Mouse (Mus musculus): Measurements from ENCODE around the gene Themis2. TPM values are rescaled to one million over a fixed set of nuclear protein-coding genes. Genes with fewer than 3 reads are reported as not detected.
"Not testable (repeated sequence)": the region's sequence is repeated elsewhere in the genome, so short reads cannot be mapped to it uniquely, and the experiment has no call there.

The Themis2 gene
- total RNA-seq, 2 experiments from 2014 or later: 3.5 to 5.6 TPM

DNA sequence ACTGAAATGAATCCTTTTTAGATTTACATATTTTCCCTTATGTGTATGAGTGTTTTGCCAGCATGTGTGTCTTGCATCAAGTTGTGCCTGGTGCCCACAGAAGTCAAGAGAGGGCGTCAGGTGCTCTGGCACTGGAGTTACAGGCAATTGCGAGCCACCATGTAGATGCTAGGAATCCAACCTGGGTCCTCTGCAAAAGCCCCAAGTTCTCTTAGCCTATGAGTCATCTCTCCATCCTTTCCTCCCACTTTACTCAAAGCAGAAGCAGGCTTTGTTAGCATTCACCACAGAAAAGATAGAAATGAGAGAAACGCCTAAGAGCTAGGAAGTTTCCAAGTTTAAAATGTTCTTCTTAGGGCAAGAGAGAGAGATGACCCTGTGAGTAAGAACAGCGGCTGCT lies 3.7 kb upstream of the Themis2 start:
- no peak for DNase-seq

DNA sequence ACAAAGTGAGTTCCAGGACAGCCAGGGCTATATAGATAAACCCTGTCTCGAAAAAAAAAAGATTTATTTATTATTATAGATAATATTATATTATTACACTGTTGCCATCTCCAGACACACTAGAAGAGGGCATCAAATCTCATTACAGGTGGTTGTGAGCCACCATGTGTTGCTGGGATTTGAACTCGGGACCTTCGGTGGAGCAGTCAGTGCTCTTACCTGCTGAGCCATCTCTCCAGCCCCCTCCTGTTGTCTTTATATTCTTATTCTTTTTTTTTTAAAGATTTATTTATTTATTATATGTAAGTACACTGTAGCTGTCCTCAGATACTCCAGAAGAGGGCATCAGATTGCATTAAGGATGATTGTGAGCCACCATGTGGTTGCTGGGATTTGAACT lies 2.5 kb upstream of the Themis2 start:
- DNase-seq: not testable (repeated sequence)

DNA sequence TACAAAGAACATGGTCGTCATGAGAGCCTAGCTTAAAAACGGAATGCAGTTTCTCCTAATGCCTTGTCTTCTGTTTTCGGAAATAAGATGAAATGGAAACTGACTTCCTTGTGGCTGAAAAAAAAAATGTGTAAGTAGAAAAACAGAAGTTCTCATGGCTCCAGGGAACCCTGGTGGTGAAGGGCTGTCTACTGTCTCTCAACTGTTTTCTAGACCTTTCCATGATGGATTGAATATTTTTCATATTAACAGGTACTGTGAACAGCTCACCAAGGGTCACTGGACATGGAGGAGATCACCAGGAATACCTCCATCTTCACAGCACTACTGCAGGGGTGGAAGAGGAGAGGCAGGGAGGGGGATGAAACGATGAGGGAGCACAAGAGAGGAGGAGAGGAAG lies 1.8 kb upstream of the Themis2 start:
- DNase-seq: no peak

DNA sequence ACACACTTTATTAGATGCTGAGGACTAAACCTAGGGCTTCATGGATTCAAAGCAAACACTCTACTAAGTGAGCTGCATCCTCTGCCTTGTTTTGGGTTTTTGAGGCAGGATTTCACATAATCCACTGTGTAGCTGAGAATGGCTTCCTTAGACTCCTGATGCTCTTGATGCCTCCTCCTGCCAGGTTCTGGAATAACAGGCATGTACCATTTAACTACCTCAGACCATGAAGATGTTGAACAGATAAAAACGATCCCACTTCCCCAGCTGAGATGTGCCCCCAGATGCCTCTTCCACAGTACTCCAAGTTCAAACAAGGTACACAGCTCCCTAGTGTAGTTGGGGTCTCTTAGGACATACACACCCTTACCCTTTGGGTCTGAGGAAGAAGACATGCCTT lies 1.3 kb upstream of the Themis2 start:
- no peak for DNase-seq

DNA sequence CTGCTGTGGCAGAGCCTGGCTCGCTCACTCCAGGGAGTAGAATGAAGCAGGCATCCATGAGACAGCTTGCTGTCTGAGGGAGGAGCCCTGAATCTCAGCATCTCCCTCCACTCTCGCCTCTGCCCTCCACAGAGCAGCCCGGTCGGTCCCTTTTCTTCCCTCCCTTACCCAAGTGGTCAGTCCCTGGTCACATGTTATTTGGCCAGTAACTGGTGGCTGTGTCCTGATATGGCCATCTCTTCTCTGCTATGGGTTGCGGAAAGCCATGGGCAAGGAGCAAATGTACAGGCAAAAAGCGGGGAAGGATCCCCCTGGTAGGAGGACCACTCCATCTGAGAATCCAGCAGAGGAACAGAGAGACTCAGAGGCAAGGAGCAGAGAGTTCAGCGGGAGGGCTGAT lies 1.0 kb downstream of the Themis2 start:
- DNase-seq: no peak

DNA sequence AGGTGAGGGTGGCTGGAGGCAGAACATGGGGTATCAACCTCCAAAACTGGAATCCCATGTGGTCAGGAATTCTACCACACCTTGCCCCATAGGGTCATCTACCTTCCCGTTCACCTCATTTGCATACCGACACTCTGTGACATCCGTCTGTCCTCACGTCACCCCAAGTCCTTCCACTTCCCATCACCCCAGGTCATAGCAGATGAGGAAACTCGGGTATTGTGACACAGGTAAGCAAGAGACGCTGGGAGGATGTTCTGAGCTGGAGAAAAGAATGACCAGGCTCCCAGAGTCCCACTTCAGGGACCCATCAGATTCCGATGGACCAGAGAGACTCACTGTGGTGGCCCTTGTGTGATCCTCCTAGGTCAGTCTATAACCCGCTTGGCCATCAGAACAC lies 1.4 kb downstream of the Themis2 start:
- DNase-seq: no peak

DNA sequence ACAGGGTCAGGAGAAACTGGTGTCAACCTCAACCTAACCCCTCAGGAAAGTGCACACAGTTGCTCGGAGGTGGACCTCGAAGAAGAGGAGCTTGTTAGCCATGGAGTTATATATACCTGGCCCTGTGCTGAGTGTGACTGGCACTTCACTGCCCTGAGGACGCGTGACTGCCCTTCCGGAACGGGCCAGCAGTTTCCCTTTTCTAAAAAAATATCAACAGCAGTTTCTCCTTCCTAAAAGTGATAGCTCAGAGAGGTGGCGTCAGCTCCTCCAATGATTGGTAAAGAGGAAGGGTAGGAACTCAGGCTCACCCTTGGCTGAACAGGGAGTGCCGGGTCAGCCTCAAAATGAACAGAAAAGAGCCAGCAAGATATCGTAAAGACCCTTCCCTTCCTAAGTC lies 2.2 kb downstream of the Themis2 start:
- DNase-seq: no peak

DNA sequence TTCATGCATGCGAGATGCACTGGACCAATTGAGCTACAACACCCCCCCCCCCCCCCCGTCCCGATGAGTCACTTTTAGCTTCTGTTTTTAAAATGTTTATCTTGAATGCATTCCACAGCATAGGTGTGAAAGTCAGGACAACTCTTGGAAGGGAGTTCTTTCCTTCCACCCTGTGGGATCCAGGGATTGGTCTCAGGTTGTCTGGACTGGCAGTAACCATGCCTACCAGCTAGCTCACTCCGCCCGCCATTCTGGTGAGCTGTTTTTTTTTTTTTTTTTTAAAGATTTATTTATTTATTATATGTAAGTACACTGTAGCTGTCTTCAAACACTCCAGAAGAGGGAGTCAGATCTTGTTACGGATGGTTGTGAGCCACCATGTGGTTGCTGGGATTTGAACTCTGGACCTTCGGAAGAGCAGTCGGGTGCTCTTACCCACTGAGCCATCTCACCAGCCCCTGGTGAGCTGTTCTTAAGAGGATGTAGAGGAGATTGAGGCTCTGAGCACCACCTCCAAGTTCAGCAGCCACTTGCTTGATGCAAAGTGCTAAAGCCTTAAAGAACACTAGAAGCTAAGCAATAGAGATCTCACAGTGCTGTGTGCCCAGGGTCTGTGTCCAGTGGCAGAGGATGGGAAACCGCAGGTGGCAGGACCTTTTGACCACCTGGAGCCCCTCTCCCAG lies 2.7 kb downstream of the Themis2 start:
- not testable (repeated sequence) for DNase-seq

DNA sequence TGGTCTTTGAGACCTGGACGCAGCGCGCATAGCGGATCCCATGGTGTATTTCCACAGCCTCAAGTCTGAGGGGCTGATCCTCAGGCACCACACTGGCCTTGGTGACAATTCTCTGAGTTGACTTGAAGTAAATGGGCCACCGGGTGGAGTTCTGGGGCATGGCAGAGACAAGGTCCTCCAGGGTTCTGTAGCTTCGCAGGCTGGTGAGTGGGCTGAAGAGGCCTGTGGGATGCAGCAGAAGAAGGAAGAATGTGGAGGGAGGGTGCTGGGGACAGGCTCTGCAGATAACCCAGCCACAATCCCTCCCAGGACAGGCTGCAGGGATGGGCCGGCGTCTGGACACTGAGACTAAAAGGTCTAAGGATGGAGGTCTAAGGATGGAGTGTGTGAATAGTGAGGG lies 6.5 kb downstream of the Themis2 start:
- no peak for DNase-seq

DNA sequence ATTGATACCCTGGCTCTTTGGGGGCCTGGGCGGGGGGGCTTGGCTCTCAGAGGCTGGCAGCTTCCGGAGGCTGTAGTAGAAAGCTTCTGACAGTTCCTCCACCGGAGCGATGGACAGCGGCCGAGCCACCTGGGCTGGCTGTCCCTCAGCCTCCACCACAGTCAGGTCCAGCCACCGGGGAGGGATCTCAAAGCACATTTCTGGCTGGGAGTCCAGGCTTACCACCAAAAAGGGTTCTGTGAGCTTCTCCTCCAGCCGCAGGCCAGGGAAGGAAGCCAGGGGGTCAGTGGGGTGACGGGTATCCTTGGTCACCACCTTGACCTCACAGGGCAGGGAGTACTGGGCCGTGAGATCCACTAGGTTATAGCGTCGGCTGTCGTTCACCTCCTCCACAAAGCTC lies 11.0 kb downstream of the Themis2 start:
- no peak for DNase-seq

DNA sequence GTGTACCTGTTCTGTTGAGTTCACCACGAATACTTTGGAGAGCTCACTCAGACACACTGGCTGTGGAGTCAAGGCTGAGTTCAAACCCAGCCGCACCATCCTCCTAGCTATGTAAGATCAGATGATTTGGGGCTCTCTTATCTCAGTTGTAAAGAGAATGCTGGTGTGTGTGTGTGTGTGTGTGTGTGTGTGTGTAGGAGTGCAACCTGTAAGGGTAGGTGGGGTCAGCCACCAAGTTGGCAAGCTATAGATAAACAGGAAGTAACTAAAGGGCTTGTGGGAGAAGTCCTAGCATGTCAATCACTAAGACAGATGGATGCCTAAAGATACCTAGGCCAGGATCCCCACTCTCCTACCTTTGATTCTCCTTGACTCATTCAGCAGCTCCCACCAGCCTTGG lies 12.5 kb downstream of the Themis2 start:
- DNase-seq: no peak

DNA sequence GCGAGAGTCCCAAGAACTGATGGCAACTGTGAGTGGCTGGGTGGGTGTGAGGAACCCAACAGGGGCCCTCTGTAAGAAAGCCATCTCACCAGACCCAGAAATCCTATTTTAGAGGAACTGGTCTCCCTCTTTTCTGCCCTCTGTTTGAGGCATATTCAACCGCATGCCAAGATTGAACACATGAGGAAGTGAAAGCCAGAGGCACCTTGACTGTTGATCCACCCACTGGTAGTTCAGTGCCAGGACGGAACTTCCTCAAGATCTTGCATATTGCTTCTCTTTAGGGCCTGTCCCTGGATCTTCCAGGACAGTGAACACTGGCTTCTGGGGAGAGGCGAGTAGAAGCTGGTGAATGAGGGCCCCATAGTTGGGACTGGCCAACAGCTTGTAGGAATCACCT lies 15.9 kb downstream of the Themis2 start:
- no peak for DNase-seq

DNA sequence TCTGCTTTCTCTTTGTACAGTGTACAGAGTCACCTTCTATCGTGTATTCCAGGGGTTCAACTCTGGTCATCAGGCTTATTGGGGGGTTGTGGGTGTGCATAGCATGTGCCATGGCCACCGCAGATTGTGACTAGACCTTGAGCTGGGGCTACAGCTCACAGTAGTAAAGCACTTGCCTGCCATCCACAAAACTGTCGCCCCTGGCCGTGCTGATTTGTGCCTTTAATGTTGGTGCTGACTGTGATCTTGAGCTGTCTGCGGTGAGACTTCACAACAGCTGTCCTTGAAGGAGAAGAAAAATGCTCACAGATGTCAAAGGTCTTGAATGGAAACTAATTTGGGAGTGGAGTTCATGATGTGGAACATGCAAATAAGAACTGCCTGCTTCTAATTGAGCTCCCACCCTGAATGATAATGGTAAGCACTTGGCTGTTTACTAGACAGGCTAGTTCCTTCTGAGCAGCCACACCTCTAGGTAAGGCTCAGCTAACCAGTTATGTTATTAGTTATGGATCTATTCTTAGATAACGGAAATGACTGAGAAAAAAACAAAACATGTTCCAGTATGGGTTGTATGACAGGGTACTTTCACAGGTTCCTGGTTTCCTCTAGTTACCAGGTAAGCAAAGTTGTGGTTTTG lies 17.5 kb downstream of the Themis2 start:
- no peak for DNase-seq

DNA sequence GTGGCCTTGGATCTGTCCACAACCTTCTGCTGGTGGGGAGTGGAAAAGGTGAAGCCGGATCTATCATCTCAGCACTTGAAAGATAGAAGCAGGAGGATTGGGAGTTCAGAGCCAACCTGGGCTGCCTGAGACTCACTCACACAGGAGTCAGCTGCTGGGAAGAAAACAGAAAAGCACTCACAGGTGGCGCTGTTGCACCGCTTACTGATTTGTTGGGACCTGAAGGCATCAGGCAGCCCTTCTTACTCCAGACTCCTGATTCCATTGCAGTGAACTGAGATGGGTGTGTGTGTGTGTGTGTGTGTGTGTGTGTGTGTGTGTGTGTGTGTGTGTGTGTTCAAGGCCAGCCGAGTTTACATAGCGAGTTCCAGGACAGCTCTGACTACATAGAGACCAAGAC lies 19.4 kb downstream of the Themis2 start:
- DNase-seq: peak; percentile 85

DNA sequence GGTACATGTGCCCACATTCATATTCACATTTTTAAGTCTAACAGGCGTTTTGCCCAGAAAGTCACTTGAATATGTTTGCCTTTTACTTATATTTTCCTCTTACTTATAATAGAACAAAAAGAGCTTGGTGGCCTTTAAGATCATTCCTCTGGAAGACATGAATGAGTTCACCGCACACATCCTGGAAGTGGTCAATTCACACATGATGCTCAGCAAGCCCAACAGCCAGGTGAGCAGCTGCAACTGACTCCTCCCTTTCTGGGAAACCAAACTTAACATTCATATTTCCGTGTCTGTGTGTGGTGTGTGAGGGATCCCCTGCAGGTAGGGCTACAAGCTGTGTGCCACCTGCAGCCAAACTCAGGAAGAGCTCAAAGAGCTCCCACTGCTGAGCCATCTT lies 21.3 kb downstream of the Themis2 start:
- DNase-seq: no peak

DNA sequence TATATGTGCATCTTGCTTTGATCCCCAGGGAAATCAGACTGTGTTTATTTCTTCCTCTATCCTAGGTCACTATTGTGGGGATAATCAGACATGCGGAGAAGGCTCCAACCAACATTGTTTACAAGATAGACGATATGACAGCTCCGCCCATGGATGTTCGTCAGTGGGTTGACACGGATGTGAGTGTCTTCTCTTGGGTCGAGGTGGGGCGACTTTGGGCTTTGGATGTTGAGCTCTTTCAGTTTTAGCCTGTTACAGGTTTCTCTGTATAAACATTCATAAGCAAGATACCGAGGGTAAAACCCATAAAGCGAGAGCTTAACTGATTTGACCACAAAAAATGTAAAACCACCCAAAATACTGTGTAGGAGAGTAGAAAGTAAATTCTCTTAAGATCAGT lies 24.4 kb downstream of the Themis2 start:
- no peak for DNase-seq

DNA sequence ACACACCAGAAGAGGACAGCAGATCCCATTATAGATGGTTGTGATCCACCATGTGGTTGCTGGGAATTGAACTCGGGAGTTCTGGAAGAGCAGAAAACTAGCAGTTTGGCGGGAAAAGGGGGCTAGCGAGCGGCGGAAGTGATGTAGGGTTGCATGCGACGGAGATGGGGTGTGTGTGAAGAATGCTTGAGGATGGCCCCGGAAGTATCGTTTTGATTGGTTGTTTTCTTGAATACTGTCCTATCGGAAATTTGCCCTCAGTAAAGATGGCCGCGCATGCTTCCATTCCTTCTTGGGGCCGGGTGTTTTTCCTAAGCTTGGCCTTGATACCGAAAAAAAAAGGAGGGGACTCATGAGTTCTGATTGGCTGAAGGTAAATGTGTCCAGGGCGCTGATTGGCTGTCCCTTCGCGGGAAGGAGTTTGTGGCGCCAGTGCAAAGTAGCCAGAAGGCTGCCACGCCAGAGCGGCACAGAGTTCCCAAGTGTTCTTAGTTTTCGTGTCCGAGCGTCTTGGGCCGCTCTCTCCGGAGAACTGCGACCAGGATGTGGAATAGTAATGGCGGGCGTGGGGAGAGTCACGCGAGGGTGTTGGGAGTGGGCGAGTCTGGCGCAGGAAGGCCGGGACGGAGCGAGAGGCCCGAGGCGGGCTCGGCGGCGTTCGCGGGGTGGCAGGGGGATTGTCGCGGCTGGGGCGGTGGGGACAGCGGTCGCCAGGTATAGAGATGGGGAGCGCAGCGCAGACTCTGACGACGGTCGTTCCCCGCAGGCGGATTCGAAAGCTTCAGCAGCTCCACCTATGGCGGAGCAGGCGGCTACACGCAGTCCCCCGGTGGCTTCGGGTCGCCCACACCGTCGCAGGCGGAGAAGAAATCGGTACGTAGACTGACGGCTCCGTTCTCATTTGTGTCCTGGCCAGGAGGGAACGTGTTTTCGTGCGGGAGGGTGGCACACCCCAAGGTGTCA lies 28.0 kb downstream of the Themis2 start, which contains the start of gene Rpa2:
Gene Rpa2, plus strand, starts transcription at position 419 of the 963 bp plus-strand sequence.
- peak; percentile 98 for DNase-seq

DNA sequence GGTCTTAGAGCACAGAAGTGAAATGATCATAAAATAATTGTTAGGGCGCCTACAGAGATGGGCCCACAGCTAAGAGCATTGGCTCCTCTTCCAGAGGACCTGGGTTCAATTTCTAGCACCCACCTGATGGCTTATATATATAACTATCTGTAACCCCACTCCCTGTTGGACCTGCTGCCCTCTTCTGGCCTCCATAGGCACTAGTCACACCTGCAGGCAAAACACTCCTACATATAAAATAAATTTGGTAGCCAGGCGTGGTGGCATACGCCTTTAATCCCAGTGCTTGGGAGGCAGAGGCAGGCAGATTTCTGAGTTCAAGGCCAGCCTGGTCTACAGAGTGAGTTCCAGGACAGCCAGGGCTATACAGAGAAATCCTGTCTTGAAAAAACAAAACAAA lies 33.1 kb downstream of the Themis2 start:
- not testable (repeated sequence) for DNase-seq

DNA sequence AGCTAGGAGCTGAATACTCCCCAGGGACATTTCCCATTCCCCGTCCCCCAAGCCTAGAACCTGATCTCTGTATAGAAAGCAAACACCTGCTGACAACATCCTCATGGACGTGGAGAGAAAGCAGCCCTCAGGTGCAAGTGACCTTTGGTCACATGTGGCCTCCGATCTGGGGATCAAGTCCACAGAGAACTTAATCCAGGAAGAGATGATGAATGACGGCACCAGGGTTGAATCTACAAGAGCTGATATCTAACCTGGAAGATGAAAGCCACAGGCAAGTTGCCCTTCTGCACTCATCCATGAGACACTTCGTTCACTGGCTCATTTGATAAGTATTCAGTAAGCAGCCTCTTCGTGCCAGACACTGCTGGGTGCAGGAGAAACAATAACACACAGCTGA lies 33.6 kb downstream of the Themis2 start:
- DNase-seq: no peak

DNA sequence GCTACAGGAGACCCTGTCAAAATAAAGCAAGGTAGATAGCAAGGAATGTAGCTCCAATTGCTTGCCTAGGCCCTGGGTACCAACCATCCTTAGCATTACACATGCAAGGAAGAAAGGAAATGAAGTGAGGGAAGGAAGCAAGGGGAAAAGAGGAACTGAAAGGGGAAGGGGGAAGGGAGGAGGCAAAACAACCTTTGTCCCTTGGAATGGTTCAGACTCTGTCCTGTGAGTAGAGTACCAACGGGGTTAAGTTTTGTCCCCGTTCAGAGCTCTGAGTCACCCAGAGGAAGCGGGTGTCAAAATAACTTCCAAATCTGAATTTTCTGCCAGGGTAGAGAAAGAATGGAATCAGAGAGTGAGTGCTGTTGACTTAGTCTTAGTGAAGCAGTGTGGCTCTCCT lies 35.9 kb downstream of the Themis2 start:
- no peak for DNase-seq

DNA sequence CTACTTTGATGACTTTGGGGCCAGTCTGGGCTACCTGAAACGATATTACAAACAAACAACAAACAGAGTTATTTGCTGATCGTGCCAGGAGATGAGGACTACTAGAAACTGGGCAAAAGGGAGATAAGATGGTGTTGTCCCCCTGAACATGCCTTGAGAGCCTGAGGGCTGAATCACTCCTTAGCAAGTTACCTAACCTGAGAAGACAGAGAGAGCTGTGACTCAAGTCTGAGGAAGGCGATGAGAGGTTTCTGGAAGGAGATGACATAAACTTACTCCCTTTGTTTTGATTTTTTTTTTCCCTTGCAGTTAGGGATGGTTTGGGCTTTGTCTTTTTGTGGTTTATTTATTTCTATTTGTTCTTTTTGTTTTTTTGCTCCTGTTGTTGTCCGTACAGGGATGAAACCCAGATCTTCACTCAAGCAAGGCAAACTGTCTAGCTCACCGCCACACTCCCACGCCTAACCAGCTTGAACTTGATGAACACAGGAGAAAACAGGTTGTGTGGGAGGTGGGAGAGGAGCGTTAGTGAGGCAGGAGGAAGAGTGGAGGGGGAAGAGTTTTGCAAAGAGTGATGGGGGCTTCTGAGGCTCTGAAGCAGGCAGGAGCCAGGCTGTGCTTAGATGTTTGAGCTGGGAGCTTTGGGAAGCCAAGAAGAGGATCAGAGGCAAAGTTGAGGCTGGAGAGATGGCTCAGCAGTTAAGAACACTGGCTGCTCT lies 38.4 kb downstream of the Themis2 start:
- no peak for DNase-seq

DNA sequence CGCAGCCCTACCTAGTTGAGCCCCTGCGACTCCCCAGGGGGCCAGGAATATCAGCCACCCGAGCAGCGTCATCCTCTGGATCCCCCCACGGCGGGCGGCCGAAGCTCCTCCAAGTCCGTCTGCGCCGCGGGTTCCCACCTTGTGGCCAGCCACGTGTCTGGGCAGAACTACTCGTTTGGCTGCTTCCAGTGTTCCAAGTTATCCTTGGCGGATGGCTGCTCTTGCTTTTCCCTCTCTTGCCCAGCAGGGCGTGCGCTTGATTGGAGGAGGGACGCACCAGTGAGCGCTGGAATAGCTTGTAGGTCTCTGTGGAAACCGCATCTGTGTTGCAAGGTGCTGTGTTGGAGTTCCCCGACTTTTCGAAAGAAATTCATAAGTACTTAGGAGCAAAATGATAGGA lies 39.2 kb downstream of the Themis2 start, which contains the start of gene Smpdl3b:
Gene Smpdl3b, minus strand, starts transcription at position 279 of the 400 bp plus-strand sequence.
- peak; percentile 84 for DNase-seq

Measured in adrenal gland, postnatal 10 days (tissue).